Mouse (Mus musculus) hindbrain, embryonic 16.5 days (tissue): ENCODE measurements at regions not wholly inside any gene's neighbourhood (a gene's known extent, or its start where the extent isn't known, plus 50 kb on each side); places are given as distances from the start of the nearest gene placed in this dataset.
A peak's percentile ranks its signal among the peaks of the same experiment; 100 is the strongest.

Experiments
- ATAC-seq: fragments of 200-750 bp; cut with Nextera tagmentation; 2 replicates; pipeline ENCODE4 v1.8.0; 2017; ENCODE audit warnings: moderate TSS enrichment, moderate library complexity
- H3K27ac ChIP-seq: fragments of 300-500 bp; sonication (generic); 2 replicates; pipeline ENCODE4 v1.5.1; 2014; ENCODE audit warnings: low read depth, mild to moderate bottlenecking, control low read depth, low read length, moderate library complexity
- H3K27me3 ChIP-seq: fragments of 300-500 bp; sonication (generic); replicated peaks from 2 replicates; pipeline ENCODE4 v1.6.1; 2014; ENCODE audit warnings: low read length; ENCODE audit not compliant: control insufficient read depth, insufficient read depth
- H3K36me3 ChIP-seq: fragments of 300-500 bp; sonication (generic); 2 replicates; pipeline ENCODE4 v1.6.1; 2014; ENCODE audit warnings: mild to moderate bottlenecking, low read length, moderate library complexity, mixed read lengths; ENCODE audit not compliant: control insufficient read depth, insufficient read depth
- H3K4me1 ChIP-seq: fragments of 300-500 bp; sonication (generic); 2 replicates; pipeline ENCODE4 v1.6.1; 2014; ENCODE audit warnings: low read depth, low read length; ENCODE audit not compliant: control insufficient read depth, insufficient read depth
- H3K4me2 ChIP-seq: fragments of 300-500 bp; sonication (generic); 2 replicates; pipeline ENCODE4 v1.6.1; 2014; ENCODE audit warnings: mild to moderate bottlenecking, low read length, control low read depth, moderate library complexity
- H3K4me3 ChIP-seq: fragments of 300-500 bp; sonication (generic); 2 replicates; pipeline ENCODE4 v1.5.1; 2014; ENCODE audit warnings: mild to moderate bottlenecking, low read length, control low read depth, moderate library complexity
- H3K9ac ChIP-seq: fragments of 300-500 bp; sonication (generic); 2 replicates; pipeline ENCODE4 v1.6.1; 2014; ENCODE audit warnings: low read depth, mild to moderate bottlenecking, control low read depth, low read length, moderate library complexity
- H3K9me3 ChIP-seq: fragments of 300-500 bp; sonication (generic); 2 replicates; pipeline ENCODE4 v1.6.1; 2014; ENCODE audit warnings: mild to moderate bottlenecking, low read length, moderate library complexity; ENCODE audit not compliant: control insufficient read depth
- WGBS: fragments of 180-500 bp; shearing (Covaris S2); extraction: QIAGEN DNeasy Blood & Tissue Kit; methylation state at CpG from one replicate; pipeline ENCODE4 v1.1.7; 2014; 5-methylcytosine and 5-hydroxymethylcytosine counted together

DNA sequence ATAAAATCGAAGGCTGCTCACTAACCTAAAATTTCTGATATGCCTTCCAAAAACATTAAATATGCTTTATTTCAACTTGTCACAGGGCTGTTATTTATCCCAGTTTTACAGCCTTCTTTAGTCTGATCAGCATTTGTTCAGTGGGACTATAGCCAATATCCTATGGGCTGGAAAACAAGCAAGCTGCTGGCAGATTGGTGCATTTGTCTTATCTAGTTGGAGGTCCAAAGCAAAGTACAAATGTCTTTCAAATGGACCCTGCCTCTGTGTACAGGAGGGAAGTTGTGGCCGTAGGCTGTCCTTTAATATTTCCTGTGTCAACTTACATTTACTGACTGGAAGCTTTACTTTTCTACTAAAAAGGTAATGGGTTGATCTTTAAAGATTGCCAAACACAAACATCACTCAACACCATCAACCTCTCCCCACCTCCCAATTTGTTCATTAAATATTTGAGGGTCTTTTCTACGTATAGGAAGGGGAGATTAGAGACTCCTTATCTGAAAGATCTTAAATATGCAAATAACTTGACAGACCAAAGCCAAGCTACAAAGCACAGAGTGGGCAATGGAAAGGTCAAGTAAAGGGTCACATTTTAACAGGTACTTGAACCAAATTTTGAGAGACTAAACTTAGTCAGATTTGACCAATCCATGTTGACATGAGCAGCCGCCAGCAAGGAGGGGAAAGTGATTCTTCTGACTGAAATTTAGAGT is 233.4 kb downstream of the Gm11232 start:
- Histone ChIP-seq H3K4me2 (no peak overlapping the region), H3K27ac (no peak overlapping the region), H3K4me3 (no peak overlapping the region), H3K36me3 (no peaks in the 10 kb centered on the region), H3K27me3 (no peaks in the 10 kb centered on the region), H3K9ac (no peak overlapping the region), H3K9me3 (no peaks in the 10 kb centered on the region), H3K4me1 (no peaks in the 10 kb centered on the region)
- WGBS, result 85% methylated on average over 4 of the region's 4 CpGs
- no peak for ATAC-seq

DNA sequence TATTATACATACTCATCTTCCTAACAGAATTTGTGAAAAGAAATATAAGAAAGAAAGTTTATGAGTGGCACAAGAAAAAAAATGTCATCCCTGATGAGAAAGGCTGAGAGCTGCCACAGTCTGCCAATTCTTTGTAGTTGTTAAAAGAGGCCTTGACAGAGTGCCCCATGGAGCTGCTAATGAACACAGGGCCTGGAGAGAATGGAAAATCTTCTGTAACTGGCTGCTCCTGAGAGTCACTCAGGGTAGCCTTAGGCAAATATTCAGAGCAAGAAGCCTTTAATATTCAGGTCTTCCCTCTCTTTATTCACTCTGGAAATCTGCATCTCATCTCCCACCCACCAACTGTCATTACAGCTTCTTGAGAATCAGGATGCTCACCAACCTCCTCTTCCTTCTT is 237.0 kb downstream of the Gm11232 start:
- no peak for ATAC-seq
- no peak overlapping the region for H3K27ac ChIP-seq
- H3K9ac ChIP-seq, result no peak overlapping the region
- H3K9me3 ChIP-seq, result no peaks in the 10 kb centered on the region
- H3K4me3 ChIP-seq, result no peak overlapping the region
- H3K36me3 ChIP-seq, result no peaks in the 10 kb centered on the region
- H3K4me1 ChIP-seq, result no peaks in the 10 kb centered on the region
- no peak overlapping the region for H3K4me2 ChIP-seq
- no peaks in the 10 kb centered on the region for H3K27me3 ChIP-seq

DNA sequence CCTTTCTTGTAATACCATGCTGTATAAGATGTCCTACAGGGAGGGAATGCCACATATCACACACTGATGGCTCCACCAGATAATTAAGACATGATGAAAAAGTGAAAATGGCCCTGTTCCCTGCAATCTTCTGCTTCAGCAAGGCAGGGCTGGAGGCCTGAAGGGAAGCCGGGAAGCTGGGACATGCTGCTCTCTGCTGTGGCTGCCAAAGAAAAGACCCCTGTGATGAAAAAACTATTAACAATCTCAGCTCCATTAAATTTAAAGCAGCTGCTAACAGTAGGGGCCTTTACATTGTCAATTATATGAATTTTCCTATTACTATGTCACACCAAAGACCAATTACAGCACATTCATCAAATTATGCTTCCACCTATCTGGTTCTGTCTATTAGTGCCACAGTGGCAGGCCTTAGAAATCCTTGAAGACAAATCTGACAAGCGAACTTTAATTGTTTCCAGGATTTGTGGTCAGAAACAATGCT is 239.8 kb downstream of the Gm11232 start:
- no peak overlapping the region for H3K9ac ChIP-seq
- H3K27ac ChIP-seq, result no peak overlapping the region
- 24% methylated on average over 2 of the region's 2 CpGs for WGBS
- H3K36me3 ChIP-seq, result no peaks in the 10 kb centered on the region
- no peaks in the 10 kb centered on the region for H3K27me3 ChIP-seq
- H3K4me2 ChIP-seq, result no peak overlapping the region
- peak; percentile 94 for ATAC-seq
- no peaks in the 10 kb centered on the region for H3K9me3 ChIP-seq
- H3K4me1 ChIP-seq, result no peaks in the 10 kb centered on the region
- no peak overlapping the region for H3K4me3 ChIP-seq

DNA sequence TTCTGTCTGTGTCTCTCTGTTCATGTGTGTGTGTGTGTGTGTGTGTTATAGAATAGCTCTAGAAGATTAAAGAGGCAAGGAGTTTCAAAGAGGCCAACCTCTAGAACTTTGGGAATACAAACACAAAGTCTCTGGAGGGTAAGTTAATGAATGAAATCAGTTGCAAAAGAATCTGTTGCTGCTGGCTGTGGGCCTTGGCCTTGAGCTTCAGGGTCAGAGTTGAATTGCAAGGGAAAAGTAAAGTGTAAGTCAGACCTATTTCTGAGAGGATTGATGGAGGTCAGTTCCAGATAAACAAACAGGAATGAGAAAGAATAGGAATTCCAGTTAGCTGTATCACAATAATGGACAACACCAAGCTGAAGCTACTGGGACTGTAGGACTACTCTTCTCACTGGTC is 250.9 kb downstream of the Gm11232 start:
- no peak for ATAC-seq
- no peaks in the 10 kb centered on the region for H3K36me3 ChIP-seq
- H3K4me2 ChIP-seq, result no peak overlapping the region
- H3K9ac ChIP-seq, result no peak overlapping the region
- H3K9me3 ChIP-seq, result no peaks in the 10 kb centered on the region
- H3K4me3 ChIP-seq, result no peak overlapping the region
- no peaks in the 10 kb centered on the region for H3K27me3 ChIP-seq
- H3K27ac ChIP-seq, result no peak overlapping the region
- no peaks in the 10 kb centered on the region for H3K4me1 ChIP-seq

DNA sequence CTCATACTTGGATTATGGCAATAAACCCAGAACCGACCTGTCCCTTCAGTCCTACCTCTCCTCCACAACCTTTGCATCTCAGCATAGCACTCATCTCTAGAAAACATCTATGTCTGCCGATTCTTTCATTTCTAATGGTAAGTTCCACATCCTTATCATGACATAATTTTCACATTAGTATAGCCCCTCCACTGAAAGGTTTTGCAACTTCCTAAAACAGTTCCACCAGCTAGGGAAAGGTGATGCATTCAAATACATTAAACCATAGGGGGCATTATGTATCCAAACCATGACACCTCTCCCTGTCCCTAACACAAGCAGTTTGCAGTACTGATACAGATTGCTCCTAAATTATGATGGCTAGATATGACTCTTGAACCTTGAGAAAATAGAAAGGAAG is 268.0 kb downstream of the Gm11232 start:
- no peak for ATAC-seq
- no peak overlapping the region for H3K4me2 ChIP-seq
- H3K4me3 ChIP-seq, result no peak overlapping the region
- peaks cover 5% of the 10 kb centered on the region for H3K4me1 ChIP-seq
- no peaks in the 10 kb centered on the region; the same call in 1 of the 2 replicates for H3K27me3 ChIP-seq
- no peak overlapping the region for H3K27ac ChIP-seq
- 98% methylated on average over 2 of the region's 2 CpGs for WGBS
- H3K36me3 ChIP-seq, result no peaks in the 10 kb centered on the region
- H3K9me3 ChIP-seq, result no peaks in the 10 kb centered on the region
- no peak overlapping the region for H3K9ac ChIP-seq

DNA sequence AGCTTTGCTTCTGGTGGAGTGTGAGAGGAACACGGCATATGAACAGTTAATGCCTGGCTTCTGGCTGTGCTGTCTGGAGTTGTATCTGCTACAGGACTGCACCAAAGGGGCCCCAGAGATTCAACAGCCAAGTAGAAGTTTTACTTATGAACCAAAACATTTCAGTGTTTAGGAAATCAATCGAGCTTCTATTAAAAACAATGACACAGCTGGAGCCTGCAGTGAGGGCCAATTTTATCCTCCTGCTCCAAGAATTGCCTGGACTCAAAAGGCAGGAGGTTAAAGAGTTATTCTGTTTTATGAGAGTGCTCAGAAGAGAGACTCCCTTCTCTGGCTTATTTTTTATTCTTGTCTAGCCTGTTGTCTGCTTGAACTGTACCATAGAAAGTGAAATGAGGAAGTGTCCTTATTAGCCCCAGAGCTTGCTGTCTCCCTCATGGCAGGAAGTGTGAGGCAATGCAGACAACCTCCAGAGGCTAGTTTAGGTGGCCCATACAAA is 269.1 kb downstream of the Gm11232 start:
- Histone ChIP-seq H3K27ac (no peak overlapping the region), H3K4me1 (peaks cover 8% of the 10 kb centered on the region), H3K27me3 (no peaks in the 10 kb centered on the region; the same call in 1 of the 2 replicates), H3K4me2 (no peak overlapping the region), H3K4me3 (no peak overlapping the region), H3K9ac (no peak overlapping the region), H3K36me3 (no peaks in the 10 kb centered on the region), H3K9me3 (no peaks in the 10 kb centered on the region)
- ATAC-seq, result no peak
- 26% methylated on average over 2 of the region's 2 CpGs for WGBS

DNA sequence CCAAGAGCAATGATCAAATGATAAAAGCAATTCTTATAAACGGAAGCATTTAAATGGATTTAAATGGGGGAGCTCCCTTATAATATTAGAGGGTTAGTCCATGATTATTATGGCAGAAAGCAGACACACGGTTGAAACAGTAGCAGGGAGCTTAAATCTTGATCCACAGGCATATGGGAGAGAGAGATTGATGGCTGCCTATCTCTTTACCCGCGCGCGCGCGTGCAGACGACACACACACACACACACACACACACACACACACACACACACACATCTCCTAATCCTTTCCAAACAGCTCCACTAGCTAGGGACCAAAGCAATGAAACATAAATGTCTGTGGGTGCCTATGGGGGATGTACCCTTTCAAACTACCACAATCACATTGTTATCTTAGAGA is 269.7 kb downstream of the Gm11232 start:
- Histone ChIP-seq H3K4me1 (peaks cover 8% of the 10 kb centered on the region), H3K27ac (no peak overlapping the region), H3K9me3 (no peaks in the 10 kb centered on the region), H3K27me3 (no peaks in the 10 kb centered on the region; the same call in 1 of the 2 replicates), H3K9ac (no peak overlapping the region), H3K4me2 (no peak overlapping the region), H3K36me3 (no peaks in the 10 kb centered on the region), H3K4me3 (no peak overlapping the region)
- WGBS, result 89% methylated on average over 9 of the region's 9 CpGs
- ATAC-seq, result no peak

DNA sequence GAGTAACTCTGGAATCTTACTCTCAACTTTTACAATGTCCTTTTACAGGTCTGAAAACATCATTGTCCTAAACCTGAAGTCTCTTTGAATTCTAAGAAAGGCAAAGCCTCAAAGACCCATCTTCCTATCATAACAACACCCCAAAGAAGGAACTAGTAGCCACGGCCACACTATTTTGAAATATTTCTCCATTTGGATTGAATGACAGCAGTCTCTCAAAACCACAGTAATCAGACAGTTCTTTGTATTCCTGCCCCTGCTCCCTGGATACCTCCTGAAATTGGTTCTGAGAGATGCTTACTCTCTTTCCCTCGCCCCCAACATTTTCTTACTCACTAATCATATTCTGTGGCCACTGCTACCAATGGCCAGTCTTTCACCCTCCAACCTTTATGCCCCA is 276.8 kb downstream of the Gm11232 start:
- H3K4me1 ChIP-seq, result peaks cover 8% of the 10 kb centered on the region
- no peak for ATAC-seq
- no peak overlapping the region for H3K4me2 ChIP-seq
- H3K36me3 ChIP-seq, result no peaks in the 10 kb centered on the region
- 74% methylated on average over 2 of the region's 2 CpGs for whole genome bisulfite sequencing
- H3K27me3 ChIP-seq, result 0 out of 2 replicates have a peak, but pooled peaks cover 2% of the 10 kb centered on the region
- no peak overlapping the region for H3K4me3 ChIP-seq
- H3K9me3 ChIP-seq, result no peaks in the 10 kb centered on the region
- H3K27ac ChIP-seq, result no peak overlapping the region
- H3K9ac ChIP-seq, result no peak overlapping the region

DNA sequence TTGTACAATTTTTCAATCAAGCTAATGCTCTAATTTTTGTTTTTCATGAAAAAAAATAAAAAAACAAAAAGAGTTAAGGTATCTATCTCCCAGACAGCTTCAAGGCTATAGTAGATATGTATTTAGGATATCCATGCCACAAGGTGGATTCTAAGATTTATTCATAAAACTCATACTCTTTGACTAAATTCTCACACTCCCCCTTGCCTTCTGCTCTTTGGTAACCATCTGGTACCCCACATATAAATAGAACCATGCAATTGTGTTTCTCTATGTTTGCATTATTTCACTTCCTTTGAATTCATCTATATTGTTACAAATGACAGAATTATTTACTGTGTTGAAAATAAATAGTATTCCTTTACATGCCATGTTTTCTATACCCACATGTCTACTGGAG is 287.2 kb downstream of the Gm11232 start:
- Histone ChIP-seq H3K27ac (no peak overlapping the region), H3K4me1 (no peaks in the 10 kb centered on the region), H3K4me3 (no peak overlapping the region), H3K36me3 (no peaks in the 10 kb centered on the region), H3K9me3 (no peaks in the 10 kb centered on the region), H3K27me3 (no peaks in the 10 kb centered on the region), H3K9ac (no peak overlapping the region), H3K4me2 (no peak overlapping the region)
- ATAC-seq, result no peak
